In genomic region chr3:115804616-115805015, GRCm38 (mm10) we compare ENCODE assay signal across 26 mouse cellular contexts.
DNase-seq lines count a peak whose midpoint lies in the region; ATAC-seq and TF ChIP-seq lines count a peak whose summit lies in the region.
"Had no signal": no experiment of that assay in that cellular context is flagged by ENCODE, and none has a peak within 500 bp of the region (broad histone marks: within the 10 kb centered on the region; RNA-seq: fewer than 3 reads in every experiment).

No protein-coding gene starts in this region.

- peak overlapping the region; percentile 77 for H3K27ac ChIP-seq in spleen, adult 2 months (ENCODE audit: insufficient read depth, low read length)
- no peak overlapping the region for H3K27ac ChIP-seq in forebrain, embryonic 16.5 days (ENCODE audit: low read length)
- H3K27ac ChIP-seq: forebrain, embryonic 10.5 days; forebrain, embryonic 13.5 days; heart, embryonic 15.5 days; hindbrain, embryonic 10.5 days; hindbrain, embryonic 13.5 days had no signal

- peaks cover 38% of the 10 kb centered on the region for H3K4me1 ChIP-seq in spleen, adult 2 months (ENCODE audit: control insufficient read depth, insufficient read depth, insufficient read length)
- no peaks in the 10 kb centered on the region for H3K4me1 ChIP-seq in forebrain, embryonic 16.5 days (replicated peaks; ENCODE audit: control insufficient read depth, insufficient read depth, low read length)
- H3K4me1 ChIP-seq: forebrain, embryonic 13.5 days; hindbrain, embryonic 13.5 days had no signal

- no peaks in the 10 kb centered on the region for H3K9me3 ChIP-seq in forebrain, embryonic 16.5 days (ENCODE audit: control insufficient read depth, low read length)
- H3K9me3 ChIP-seq: forebrain, embryonic 10.5 days; forebrain, embryonic 13.5 days; heart, embryonic 12.5 days; heart, embryonic 15.5 days; hindbrain, embryonic 10.5 days; hindbrain, embryonic 13.5 days had no signal

- no peak for TF ChIP-seq CTCF in spleen, adult 2 months (IDR thresholded peaks at IDR 0.05; ENCODE audit: extremely low read depth, insufficient read depth, insufficient read length, insufficient replicate concordance)

- no peak overlapping the region for H3K4me3 ChIP-seq in spleen, adult 2 months (ENCODE audit: extremely low read depth, insufficient read depth, insufficient read length)
- H3K4me3 ChIP-seq in forebrain, embryonic 16.5 days (replicated peaks; ENCODE audit: low read length), result no peak overlapping the region
- H3K4me3 ChIP-seq: forebrain, embryonic 10.5 days; forebrain, embryonic 13.5 days; heart, embryonic 12.5 days; heart, embryonic 15.5 days; hindbrain, embryonic 10.5 days; hindbrain, embryonic 13.5 days had no signal

- no peak overlapping the region for H3K4me2 ChIP-seq in forebrain, embryonic 16.5 days (ENCODE audit: low read length)
- H3K4me2 ChIP-seq: forebrain, embryonic 13.5 days; heart, embryonic 12.5 days; heart, embryonic 15.5 days; hindbrain, embryonic 13.5 days had no signal

- no peaks in the 10 kb centered on the region for H3K27me3 ChIP-seq in spleen, adult 2 months (ENCODE audit: control insufficient read depth, insufficient read depth, low read length)
- no peaks in the 10 kb centered on the region for H3K27me3 ChIP-seq in forebrain, embryonic 16.5 days (replicated peaks; ENCODE audit: control insufficient read depth, insufficient read depth, low read length)
- H3K27me3 ChIP-seq: forebrain, embryonic 13.5 days; heart, embryonic 12.5 days; heart, embryonic 15.5 days; hindbrain, embryonic 13.5 days had no signal

- H3K9ac ChIP-seq in forebrain, embryonic 16.5 days (replicated peaks; ENCODE audit: low read depth, low read length), result no peak overlapping the region
- H3K9ac ChIP-seq: forebrain, embryonic 13.5 days; forebrain, postnatal 0 days; heart, embryonic 12.5 days; heart, embryonic 15.5 days; hindbrain, embryonic 13.5 days had no signal

- 10% methylated on average over 3 of the region's 3 CpGs for WGBS in spleen, adult 2 months
- 87% methylated on average over 3 of the region's 3 CpGs for WGBS in forebrain, embryonic 16.5 days

- no peak for TF ChIP-seq POLR2A in spleen, adult 2 months (IDR thresholded peaks at IDR 0.05; ENCODE audit: low read depth, low read length)

- ATAC-seq in CD4-positive, CD25-positive, alpha-beta regulatory T cell, adult 4 months, result peak; percentile 30
- no peak for ATAC-seq in forebrain, embryonic 16.5 days
- ATAC-seq: forebrain, embryonic 13.5 days; forebrain, postnatal 0 days; hindbrain, embryonic 16.5 days; intestine, postnatal 0 days had no signal

- no peak for DNase-seq in spleen, adult 2 months (ENCODE audit: low read depth in 1 of 2, low spot score in 2 of 2)
- DNase-seq in spleen, postnatal 14 days (ENCODE audit: low spot score in 2 of 2), result no peak
- DNase-seq in 416B (ENCODE audit: low read depth), result peak; percentile 38
- peak; percentile 69 for DNase-seq in induced T-regulatory cell, adult 2 months (ENCODE audit: low read depth)
- no peak for DNase-seq in embryo, embryonic 11 days
- DNase-seq in cerebellum, postnatal 36 days, result no peak
- DNase-seq: adrenal gland, postnatal 10 days; cerebellum, adult 11 months; cerebellum, adult 2 months; cerebellum, adult 9-11 months; cerebellum, postnatal 25 days; forebrain, postnatal 0 days; gastrocnemius, postnatal 25 days; heart, adult 18-20 months; heart, postnatal 10 days; heart, postnatal 36 days had no signal

- H3K36me3 ChIP-seq in spleen, adult 2 months (ENCODE audit: control insufficient read depth, insufficient read depth, low read length), result no peaks in the 10 kb centered on the region
- H3K36me3 ChIP-seq in forebrain, embryonic 16.5 days (ENCODE audit: control insufficient read depth, insufficient read depth), result no peaks in the 10 kb centered on the region
- H3K36me3 ChIP-seq: forebrain, embryonic 10.5 days; heart, embryonic 12.5 days; heart, embryonic 15.5 days; hindbrain, embryonic 10.5 days; hindbrain, embryonic 13.5 days had no signal

Comparison
In these comparisons a context has a peak if more than half of its experiments do, and no peak if none do; other contexts are left out.
1. DNase-seq: peak in 416B (single experiment) and induced T-regulatory cell, adult 2 months (single experiment); none in spleen, adult 2 months (0 of 2), spleen, postnatal 14 days (0 of 2), embryo, embryonic 11 days (single experiment) and cerebellum, postnatal 36 days (0 of 2).